Mouse (Mus musculus): ENCODE measurements at regions not wholly inside any gene's neighbourhood (a gene's known extent, or its start where the extent isn't known, plus 50 kb on each side); places are given as distances from the start of the nearest gene placed in this dataset.

GRCm38 (mm10) chr15:69413531-69414011 lies 2912.9 kb upstream of the Lrrc6 start:
- intact Hi-C loops (cut with DNase I), result no loop called here
- DNase-seq, result no peak

- intact Hi-C loops (cut with DNase I), result no loop called here
- no peak for DNase-seq
Observed at GRCm38 (mm10) chr15:69389575-69389974, 2888.9 kb upstream of the Lrrc6 start.

- no peak for DNase-seq
- intact Hi-C loops (cut with DNase I), result no loop called here
Observed at GRCm38 (mm10) chr15:69387466-69387865, 2886.8 kb upstream of the Lrrc6 start.

GRCm38 (mm10) chr15:69365440-69365839 lies 2864.7 kb upstream of the Lrrc6 start:
- DNase-seq, result no peak
- intact Hi-C loops (cut with DNase I), result no loop called here

GRCm38 (mm10) chr15:69350053-69350739 lies 2849.5 kb upstream of the Lrrc6 start:
- DNase-seq, result no peak
- intact Hi-C loops (cut with DNase I), result no loop called here

GRCm38 (mm10) chr15:69346065-69346464 lies 2845.4 kb upstream of the Lrrc6 start:
- intact Hi-C loops (cut with DNase I), result no loop called here
- no peak for DNase-seq

GRCm38 (mm10) chr15:69342759-69343158 lies 2842.0 kb upstream of the Lrrc6 start:
- no peak for DNase-seq
- intact Hi-C loops (cut with DNase I), result no loop called here

- intact Hi-C loops (cut with DNase I), result no loop called here
- no peak for DNase-seq
Observed at GRCm38 (mm10) chr15:69336491-69336890, 2835.8 kb upstream of the Lrrc6 start.

- no peak for DNase-seq
Observed at GRCm38 (mm10) chr15:69326537-69326936, 2825.8 kb upstream of the Lrrc6 start.

GRCm38 (mm10) chr15:69303100-69303499 lies 2802.4 kb upstream of the Lrrc6 start:
- no peak for DNase-seq
- intact Hi-C loops (cut with DNase I), result no loop called here

More at GRCm38 (mm10) chr15:69326537-69326936, 2825.8 kb upstream of the Lrrc6 start:
- intact Hi-C loops (cut with DNase I), result loop anchor here (10.0 kb wide), 2 partner anchors 392 to 1448 kb away; no protein-coding TSS in a partner anchor

GRCm38 (mm10) chr15:69291273-69291672 lies 2790.6 kb upstream of the Lrrc6 start:
- DNase-seq, result no peak
- intact Hi-C loops (cut with DNase I), result no loop called here

- intact Hi-C loops (cut with DNase I), result no loop called here
- DNase-seq, result no peak
Observed at GRCm38 (mm10) chr15:69275546-69276255, 2775.0 kb upstream of the Lrrc6 start.

- DNase-seq, result no peak
- intact Hi-C loops (cut with DNase I), result no loop called here
Observed at GRCm38 (mm10) chr15:69274225-69274766, 2773.6 kb upstream of the Lrrc6 start.

- DNase-seq, result no peak
- intact Hi-C loops (cut with DNase I), result no loop called here
Observed at GRCm38 (mm10) chr15:69273518-69273917, 2772.8 kb upstream of the Lrrc6 start.

GRCm38 (mm10) chr15:69261940-69262339 lies 2761.2 kb upstream of the Lrrc6 start:
- DNase-seq, result no peak
- intact Hi-C loops (cut with DNase I), result no loop called here

GRCm38 (mm10) chr15:69257161-69257778 lies 2756.6 kb upstream of the Lrrc6 start:
- DNase-seq, result no peak
- intact Hi-C loops (cut with DNase I), result no loop called here

- intact Hi-C loops (cut with DNase I), result no loop called here
- no peak for DNase-seq
Observed at GRCm38 (mm10) chr15:69253698-69254097, 2753.0 kb upstream of the Lrrc6 start.

- intact Hi-C loops (cut with DNase I), result no loop called here
Observed at GRCm38 (mm10) chr15:69252095-69252494, 2751.4 kb upstream of the Lrrc6 start.

GRCm38 (mm10) chr15:69246190-69246966 lies 2745.7 kb upstream of the Lrrc6 start:
- no peak for DNase-seq
- intact Hi-C loops (cut with DNase I), result no loop called here

More at GRCm38 (mm10) chr15:69252095-69252494, 2751.4 kb upstream of the Lrrc6 start:
- no peak for DNase-seq

- intact Hi-C loops (cut with DNase I), result no loop called here
- DNase-seq, result no peak
Observed at GRCm38 (mm10) chr15:69235271-69235670, 2734.6 kb upstream of the Lrrc6 start.

Data from gastrocnemius, postnatal 36 days (tissue).